Mouse (Mus musculus): ENCODE results near the gene Abcg2. TPM values are rescaled to one million over a fixed set of nuclear protein-coding genes. Genes with fewer than 3 reads are reported as not detected.

Gene Abcg2
- polyA plus RNA-seq, 1 experiment from 2014 or later: 45.9 TPM

DNA sequence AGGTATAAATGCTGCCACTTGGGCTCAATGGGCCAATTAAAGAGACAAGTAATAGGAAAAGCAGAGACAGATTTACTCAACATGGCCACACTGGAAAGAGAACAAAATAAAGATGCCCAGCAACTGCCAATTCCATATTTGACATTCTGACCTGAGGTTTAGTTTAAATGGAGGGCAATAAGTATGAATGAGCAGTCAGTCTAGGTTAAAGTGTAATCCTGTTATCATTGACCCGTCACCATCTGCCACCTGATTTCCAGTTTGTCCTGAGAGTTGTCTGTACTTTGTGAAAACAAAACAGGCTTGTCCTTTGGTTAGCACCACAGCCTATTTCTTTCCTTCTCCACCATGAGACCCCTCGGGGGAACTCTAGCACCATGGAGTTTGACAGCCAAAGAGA lies 44.9 kb downstream of the Abcg2 start:
- Histone ChIP-seq H3K4me1 (ENCODE audit: control insufficient read depth, insufficient read depth, low read length) (no peaks in the 10 kb centered on the region), H3K27me3 (ENCODE audit: control insufficient read depth, insufficient read depth, low read length) (no peaks in the 10 kb centered on the region), H3K4me3 (ENCODE audit: low read depth, low read length) (no peak overlapping the region), H3K4me2 (no peak overlapping the region), H3K9ac (ENCODE audit: low read length) (no peak overlapping the region), H3K9me3 (ENCODE audit: control insufficient read depth, low read length) (no peaks in the 10 kb centered on the region), H3K27ac (ENCODE audit: low read depth, low read length) (no peak overlapping the region), H3K36me3 (ENCODE audit: control insufficient read depth, insufficient read depth, low read length) (no peaks in the 10 kb centered on the region)
- no peak for DNase-seq (ENCODE audit: low spot score, missing footprints)
- ATAC-seq (ENCODE audit: low FRiP score): no peak
- WGBS: 91% methylated on average over 2 of the region's 2 CpGs

DNA sequence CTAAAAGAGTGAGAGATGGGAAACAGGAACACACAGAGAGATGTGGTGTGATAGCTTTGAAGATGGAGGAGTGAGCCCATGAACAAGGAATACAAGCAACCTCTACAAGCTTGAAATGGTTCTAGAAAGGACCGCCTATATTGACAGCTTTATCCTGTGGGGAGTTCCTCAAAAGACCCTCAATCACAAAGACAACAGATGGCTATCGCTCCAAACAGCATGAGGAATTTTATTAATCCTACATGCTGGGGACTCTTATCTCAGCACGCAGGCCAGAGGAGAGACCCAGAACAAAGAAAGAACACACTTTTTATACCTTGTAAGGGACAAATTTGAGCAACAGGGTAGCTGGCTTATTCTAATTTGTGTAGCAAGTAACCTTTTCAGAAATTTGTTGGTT lies 48.1 kb downstream of the Abcg2 start:
- H3K4me1 ChIP-seq (ENCODE audit: control insufficient read depth, insufficient read depth, low read length): no peaks in the 10 kb centered on the region
- DNase-seq (ENCODE audit: low spot score, missing footprints) (no peak), ATAC-seq (ENCODE audit: low FRiP score) (no peak)
- no peaks in the 10 kb centered on the region for H3K9me3 ChIP-seq (ENCODE audit: control insufficient read depth, low read length)
- no peak overlapping the region for H3K4me2 ChIP-seq
- H3K27ac ChIP-seq (ENCODE audit: low read depth, low read length): no peak overlapping the region
- 45% methylated on average over 3 of the region's 3 CpGs for WGBS
- no peaks in the 10 kb centered on the region for H3K27me3 ChIP-seq (ENCODE audit: control insufficient read depth, insufficient read depth, low read length)
- no peak overlapping the region for H3K4me3 ChIP-seq (ENCODE audit: low read depth, low read length)
- H3K9ac ChIP-seq (ENCODE audit: low read length): no peak overlapping the region
- no peaks in the 10 kb centered on the region for H3K36me3 ChIP-seq (ENCODE audit: control insufficient read depth, insufficient read depth, low read length)

DNA sequence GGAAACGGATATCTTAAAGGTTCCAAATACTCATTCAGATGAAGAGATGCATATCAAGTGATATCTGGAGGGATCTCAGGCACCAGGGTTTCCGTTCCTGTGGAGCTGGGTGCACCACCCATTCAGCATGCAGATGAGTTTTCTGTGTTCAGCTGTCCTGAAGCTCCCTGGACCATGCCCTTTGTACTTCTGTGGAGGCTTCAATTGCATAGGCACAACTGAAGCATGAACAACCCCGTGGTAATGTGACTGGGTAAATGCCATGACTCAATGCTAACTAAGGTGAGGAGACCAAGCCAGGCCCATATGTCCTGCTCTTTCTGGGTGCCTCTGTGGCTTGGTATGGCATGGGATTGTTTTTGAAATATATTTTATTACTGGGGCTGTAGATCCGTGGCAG lies 49.4 kb downstream of the Abcg2 start:
- Histone ChIP-seq H3K4me1 (ENCODE audit: control insufficient read depth, insufficient read depth, low read length) (no peaks in the 10 kb centered on the region), H3K9me3 (ENCODE audit: control insufficient read depth, low read length) (no peaks in the 10 kb centered on the region), H3K27me3 (ENCODE audit: control insufficient read depth, insufficient read depth, low read length) (no peaks in the 10 kb centered on the region), H3K36me3 (ENCODE audit: control insufficient read depth, insufficient read depth, low read length) (no peaks in the 10 kb centered on the region), H3K4me2 (no peak overlapping the region), H3K4me3 (ENCODE audit: low read depth, low read length) (no peak overlapping the region), H3K27ac (ENCODE audit: low read depth, low read length) (no peak overlapping the region), H3K9ac (ENCODE audit: low read length) (no peak overlapping the region)
- ATAC-seq (ENCODE audit: low FRiP score) (no peak), DNase-seq (ENCODE audit: low spot score, missing footprints) (no peak)
- WGBS: 67% methylated on average over 4 of the region's 4 CpGs

DNA sequence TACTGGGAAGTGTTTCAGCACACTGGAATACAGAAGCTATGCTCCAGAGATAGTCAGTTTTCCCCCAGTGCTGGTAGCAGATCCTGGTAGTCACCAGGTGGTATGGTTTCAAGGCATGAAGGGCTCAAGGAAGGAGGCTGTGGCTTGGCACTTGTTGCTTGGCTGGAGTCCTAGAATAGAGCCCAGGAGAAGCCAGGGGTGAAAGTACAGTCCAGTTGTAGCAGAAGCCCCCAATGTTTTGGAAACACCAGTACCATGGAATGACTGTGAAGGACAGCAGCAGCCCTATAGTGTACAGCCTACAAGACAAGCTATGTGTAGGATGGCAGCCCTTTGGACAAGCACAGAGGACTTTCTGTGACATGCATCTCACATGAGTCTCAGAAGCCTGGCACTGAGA lies 54.2 kb downstream of the Abcg2 start:
- Histone ChIP-seq H3K9me3 (ENCODE audit: control insufficient read depth, low read length) (no peaks in the 10 kb centered on the region), H3K27ac (ENCODE audit: low read depth, low read length) (no peak overlapping the region), H3K4me3 (ENCODE audit: low read depth, low read length) (no peak overlapping the region), H3K4me1 (ENCODE audit: control insufficient read depth, insufficient read depth, low read length) (no peaks in the 10 kb centered on the region; the same call in 1 of the 2 replicates), H3K27me3 (ENCODE audit: control insufficient read depth, insufficient read depth, low read length) (no peaks in the 10 kb centered on the region), H3K4me2 (no peak overlapping the region), H3K36me3 (ENCODE audit: control insufficient read depth, insufficient read depth, low read length) (no peaks in the 10 kb centered on the region), H3K9ac (ENCODE audit: low read length) (no peak overlapping the region)
- DNase-seq (ENCODE audit: low spot score, missing footprints): no peak
- no peak for ATAC-seq (ENCODE audit: low FRiP score)

DNA sequence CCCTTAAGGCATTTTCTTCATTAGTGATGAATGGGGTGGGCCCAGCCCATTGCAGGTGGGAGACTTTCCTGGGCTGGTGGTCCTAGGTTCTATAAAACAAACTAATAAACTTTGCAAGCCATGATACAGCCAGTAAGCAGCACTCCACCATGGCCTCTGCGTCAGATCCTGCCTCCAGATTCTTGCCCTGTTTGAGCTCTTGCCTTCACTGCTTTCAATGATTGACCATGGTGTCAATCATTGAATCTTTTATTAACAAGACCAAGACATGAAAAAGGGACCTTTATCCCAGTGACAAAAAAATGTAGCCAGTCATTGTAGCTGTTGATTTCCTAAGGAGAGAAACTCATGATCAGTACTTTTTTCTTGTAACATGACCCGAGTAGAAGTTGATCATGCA lies 55.1 kb downstream of the Abcg2 start:
- no peak overlapping the region for H3K4me2 ChIP-seq

DNA sequence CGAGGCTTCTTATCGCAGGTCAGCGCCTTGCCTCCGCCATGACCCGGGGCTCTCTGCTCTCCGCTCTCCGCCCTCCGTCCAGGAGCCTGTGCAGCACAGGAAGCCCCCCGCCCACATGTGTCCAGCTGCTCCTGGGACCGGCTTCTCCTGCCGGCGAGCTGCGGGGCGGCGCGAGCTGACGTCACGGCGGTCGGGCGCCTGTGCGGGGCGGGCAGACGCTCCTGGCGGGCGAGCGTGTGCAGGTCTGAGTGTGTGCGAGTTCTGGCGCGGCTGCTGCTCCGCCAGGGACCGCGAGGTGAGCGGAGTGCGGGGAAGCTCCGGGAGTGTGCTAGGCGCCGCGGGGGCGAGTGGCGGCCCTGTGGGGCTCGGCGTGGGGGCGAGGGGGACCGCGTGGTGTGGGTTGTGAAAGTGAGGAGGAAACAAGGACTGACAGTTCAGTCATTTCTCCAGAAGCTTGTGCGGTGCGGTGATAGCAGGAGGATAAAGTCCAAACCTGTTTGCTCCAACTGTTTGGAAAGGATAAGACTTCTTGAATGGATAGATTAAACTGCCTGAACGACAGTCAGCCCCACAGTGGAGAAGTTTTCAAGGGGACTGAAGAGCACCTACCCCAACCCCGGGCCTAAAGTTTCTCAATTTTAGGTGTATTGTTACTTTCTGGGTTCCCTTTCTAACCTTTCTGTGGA lies 56.2 kb downstream of the Abcg2 start:
- Histone ChIP-seq H3K9ac (ENCODE audit: low read length) (peak overlapping the region; percentile 76), H3K36me3 (ENCODE audit: control insufficient read depth, insufficient read depth, low read length) (no peaks in the 10 kb centered on the region), H3K9me3 (ENCODE audit: control insufficient read depth, low read length) (no peaks in the 10 kb centered on the region), H3K27me3 (ENCODE audit: control insufficient read depth, insufficient read depth, low read length) (no peaks in the 10 kb centered on the region), H3K4me3 (ENCODE audit: low read depth, low read length) (peak overlapping the region; percentile 54), H3K4me2 (peak overlapping the region; percentile 69), H3K4me1 (ENCODE audit: control insufficient read depth, insufficient read depth, low read length) (no peaks in the 10 kb centered on the region; the same call in 1 of the 2 replicates), H3K27ac (ENCODE audit: low read depth, low read length) (no peak overlapping the region)
- ATAC-seq (ENCODE audit: low FRiP score) (peak; percentile 100), DNase-seq (ENCODE audit: low spot score, missing footprints) (peak; percentile 97)
- WGBS: under 1% methylated on average over 50 of the region's 50 CpGs

More for the DNA sequence above, 55.1 kb downstream of the Abcg2 start:
- Histone ChIP-seq H3K9ac (ENCODE audit: low read length) (no peak overlapping the region), H3K27ac (ENCODE audit: low read depth, low read length) (no peak overlapping the region), H3K4me1 (ENCODE audit: control insufficient read depth, insufficient read depth, low read length) (no peaks in the 10 kb centered on the region; the same call in 1 of the 2 replicates), H3K4me3 (ENCODE audit: low read depth, low read length) (no peak overlapping the region), H3K9me3 (ENCODE audit: control insufficient read depth, low read length) (no peaks in the 10 kb centered on the region), H3K36me3 (ENCODE audit: control insufficient read depth, insufficient read depth, low read length) (no peaks in the 10 kb centered on the region), H3K27me3 (ENCODE audit: control insufficient read depth, insufficient read depth, low read length) (no peaks in the 10 kb centered on the region)
- 87% methylated on average over 2 of the region's 2 CpGs for WGBS
- DNase-seq (ENCODE audit: low spot score, missing footprints): no peak
- ATAC-seq (ENCODE audit: low FRiP score): no peak

DNA sequence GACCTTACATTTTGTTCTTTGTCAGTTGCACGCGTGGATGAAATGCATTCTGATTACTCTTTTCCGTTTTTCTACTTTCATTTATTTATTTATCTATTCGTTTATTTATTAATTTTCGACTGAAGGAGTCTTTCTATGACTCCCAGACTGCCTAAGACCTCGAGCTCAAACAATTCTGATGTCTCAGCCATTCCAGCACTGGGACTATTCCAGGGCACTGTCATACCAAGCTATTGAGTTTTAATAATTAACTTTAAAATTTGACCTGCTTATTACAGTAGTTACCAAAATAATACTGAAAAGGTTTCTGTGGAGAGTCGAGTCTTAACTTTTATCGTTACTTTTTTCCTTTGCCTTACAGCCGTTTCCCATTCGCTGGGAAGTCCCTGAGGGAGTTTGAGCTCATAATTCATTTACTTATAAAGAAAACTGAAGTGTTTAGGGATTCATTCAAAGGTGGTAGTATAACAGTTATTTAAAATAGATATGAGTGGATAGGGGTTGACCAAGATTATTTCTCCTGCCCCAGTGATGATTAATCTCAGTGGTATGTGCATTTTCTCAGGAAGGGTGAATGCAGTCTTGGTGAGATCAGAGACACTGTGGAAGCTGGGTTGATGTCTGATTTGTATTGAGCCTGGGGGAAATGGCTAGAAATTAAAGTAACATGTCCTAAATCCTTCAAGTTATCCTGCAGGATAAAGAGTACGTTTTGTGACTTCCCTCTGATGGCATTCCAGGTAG lies 56.9 kb downstream of the Abcg2 start:
- 56% methylated on average over 11 of the region's 11 CpGs for WGBS
- no peak overlapping the region for H3K27ac ChIP-seq (ENCODE audit: low read depth, low read length)

DNA sequence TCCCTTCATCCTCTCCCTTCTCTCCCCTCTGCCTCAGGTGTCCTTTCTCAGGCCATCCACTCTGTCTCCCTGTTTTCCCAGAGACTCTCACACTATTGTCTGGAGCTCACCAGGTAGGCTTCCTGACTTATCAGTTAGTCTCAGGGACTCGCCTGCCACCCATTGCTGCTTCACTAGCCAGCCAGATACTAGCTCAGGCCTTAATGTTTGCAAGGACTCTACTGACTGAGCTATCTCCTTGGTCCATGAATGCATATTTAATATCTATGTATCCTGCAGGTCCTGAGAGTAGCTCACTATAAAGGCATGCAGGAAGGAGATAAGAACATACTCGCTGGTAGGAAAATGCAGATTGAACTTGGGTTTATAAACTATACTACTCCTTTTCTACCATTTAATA lies 57.9 kb downstream of the Abcg2 start:
- DNase-seq (ENCODE audit: low spot score, missing footprints): no peak
- WGBS: 80% methylated on average over 2 of the region's 2 CpGs
- Histone ChIP-seq H3K27ac (ENCODE audit: low read depth, low read length) (no peak overlapping the region), H3K4me1 (ENCODE audit: control insufficient read depth, insufficient read depth, low read length) (no peaks in the 10 kb centered on the region; the same call in 1 of the 2 replicates), H3K9me3 (ENCODE audit: control insufficient read depth, low read length) (no peaks in the 10 kb centered on the region), H3K36me3 (ENCODE audit: control insufficient read depth, insufficient read depth, low read length) (no peaks in the 10 kb centered on the region), H3K9ac (ENCODE audit: low read length) (no peak overlapping the region), H3K27me3 (ENCODE audit: control insufficient read depth, insufficient read depth, low read length) (no peaks in the 10 kb centered on the region), H3K4me2 (no peak overlapping the region), H3K4me3 (ENCODE audit: low read depth, low read length) (no peak overlapping the region)
- no peak for ATAC-seq (ENCODE audit: low FRiP score)

More for the DNA sequence above, 56.9 kb downstream of the Abcg2 start:
- Histone ChIP-seq H3K4me3 (ENCODE audit: low read depth, low read length) (peak overlapping the region; percentile 54; the same call in 1 of the 2 replicates), H3K9me3 (ENCODE audit: control insufficient read depth, low read length) (no peaks in the 10 kb centered on the region), H3K4me2 (peak overlapping the region; percentile 69), H3K27me3 (ENCODE audit: control insufficient read depth, insufficient read depth, low read length) (no peaks in the 10 kb centered on the region), H3K9ac (ENCODE audit: low read length) (no peak overlapping the region), H3K4me1 (ENCODE audit: control insufficient read depth, insufficient read depth, low read length) (no peaks in the 10 kb centered on the region; the same call in 1 of the 2 replicates), H3K36me3 (ENCODE audit: control insufficient read depth, insufficient read depth, low read length) (no peaks in the 10 kb centered on the region)
- DNase-seq (ENCODE audit: low spot score, missing footprints) (no peak), ATAC-seq (ENCODE audit: low FRiP score) (no peak)

DNA sequence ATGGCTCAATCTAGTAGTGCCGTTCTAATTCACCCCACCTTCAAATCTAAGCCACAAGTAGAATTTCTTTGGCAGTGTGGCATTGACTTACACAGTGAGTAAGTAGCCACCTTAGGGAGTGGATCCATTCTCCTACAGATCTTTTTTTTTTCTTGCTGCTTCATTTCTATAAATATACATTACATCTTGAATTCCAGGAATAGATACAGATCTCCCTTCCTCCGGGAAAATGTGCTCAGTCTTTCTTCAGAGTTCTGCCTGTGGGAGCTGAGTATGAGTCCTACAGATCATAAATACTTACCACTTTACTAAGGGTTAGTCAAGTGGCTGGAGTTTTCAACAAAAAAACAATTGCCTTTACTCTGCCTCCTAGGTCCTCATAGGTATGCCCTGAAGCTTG lies 60.3 kb downstream of the Abcg2 start:
- ATAC-seq (ENCODE audit: low FRiP score) (no peak), DNase-seq (ENCODE audit: low spot score, missing footprints) (no peak)
- no peak overlapping the region for H3K27ac ChIP-seq (ENCODE audit: low read depth, low read length)
- H3K9me3 ChIP-seq (ENCODE audit: control insufficient read depth, low read length): no peaks in the 10 kb centered on the region
- H3K36me3 ChIP-seq (ENCODE audit: control insufficient read depth, insufficient read depth, low read length): no peaks in the 10 kb centered on the region
- 86% methylated on average over 2 of the region's 2 CpGs for WGBS
- no peak overlapping the region for H3K4me2 ChIP-seq
- H3K4me1 ChIP-seq (ENCODE audit: control insufficient read depth, insufficient read depth, low read length): no peaks in the 10 kb centered on the region; the same call in 1 of the 2 replicates
- H3K4me3 ChIP-seq (ENCODE audit: low read depth, low read length): no peak overlapping the region
- no peak overlapping the region for H3K9ac ChIP-seq (ENCODE audit: low read length)
- H3K27me3 ChIP-seq (ENCODE audit: control insufficient read depth, insufficient read depth, low read length): no peaks in the 10 kb centered on the region
